Mouse (Mus musculus) monocyte, adult 2 months (primary cell): ENCODE data around the gene Tmem54.

Experiments used
- DNase-seq, 2 experiments: peaks; one replicate each; pipeline ENCODE4 v3.0.0; 2022; ENCODE audit warnings: low spot score in 2 of 2, low read depth in 1 of 2

The Tmem54 gene

GRCm38 (mm10) chr4:129097006-129097405 is 8.3 kb upstream of the Tmem54 start:
- no peak for DNase-seq

GRCm38 (mm10) chr4:129102133-129102829 is 3.1 kb upstream of the Tmem54 start:
- DNase-seq, result no peak

- DNase-seq, result no peak
Measured at GRCm38 (mm10) chr4:129106073-129106472, 725 bp downstream of the Tmem54 start.

GRCm38 (mm10) chr4:129107348-129107899 is 2.1 kb downstream of the Tmem54 start:
- no peak for DNase-seq

GRCm38 (mm10) chr4:129108624-129109023 is 3.3 kb downstream of the Tmem54 start:
- DNase-seq, result no peak

GRCm38 (mm10) chr4:129110804-129111203 is 5.5 kb downstream of the Tmem54 start:
- no peak for DNase-seq

GRCm38 (mm10) chr4:129111350-129111749 is 6.0 kb downstream of the Tmem54 start:
- DNase-seq, result no peak

- DNase-seq, result no peak
Measured at GRCm38 (mm10) chr4:129112231-129112630, 6.9 kb downstream of the Tmem54 start.

GRCm38 (mm10) chr4:129113083-129113988 is 8.0 kb downstream of the Tmem54 start:
- peak; percentile 19 to 32 for DNase-seq

GRCm38 (mm10) chr4:129116703-129117102 is 11.4 kb downstream of the Tmem54 start:
- no peak for DNase-seq

- no peak for DNase-seq
Measured at GRCm38 (mm10) chr4:129117720-129118510, 12.6 kb downstream of the Tmem54 start.

GRCm38 (mm10) chr4:129119708-129120107 is 14.4 kb downstream of the Tmem54 start:
- no peak for DNase-seq

GRCm38 (mm10) chr4:129120520-129121445 is 15.4 kb downstream of the Tmem54 start:
- DNase-seq, result no peak

- DNase-seq, result no peak
Measured at GRCm38 (mm10) chr4:129121569-129122086, 16.3 kb downstream of the Tmem54 start, which contains the start of gene Hpca. Gene Hpca (minus strand): TSS chr4:129122036.

GRCm38 (mm10) chr4:129122107-129122506 is 16.8 kb downstream of the Tmem54 start:
- no peak for DNase-seq

GRCm38 (mm10) chr4:129122719-129123118 is 17.4 kb downstream of the Tmem54 start:
- no peak for DNase-seq

GRCm38 (mm10) chr4:129124652-129125146 is 19.4 kb downstream of the Tmem54 start:
- DNase-seq, result no peak

GRCm38 (mm10) chr4:129125736-129126451 is 20.5 kb downstream of the Tmem54 start:
- no peak for DNase-seq
